Comparison of ENCODE assay signal across 33 mouse cellular contexts in genomic region chr5:143309916-143310315, GRCm38 (mm10). TPM values are rescaled to one million over a fixed set of nuclear protein-coding genes. Genes with fewer than 3 reads are reported as not detected.
"Had no signal": no experiment of that assay in that cellular context is flagged by ENCODE, and none has a peak within 500 bp of the region (broad histone marks: within the 10 kb centered on the region; RNA-seq: fewer than 3 reads in every experiment).

No protein-coding gene starts in this region.

- ATAC-seq: hindbrain, postnatal 0 days; intestine, embryonic 16.5 days had no signal

- DNase-seq: gastrocnemius, adult 2 months; gastrocnemius, postnatal 10 days; gastrocnemius, postnatal 25 days; heart, adult 11 months; heart, adult 2 months; heart, postnatal 14 days; heart, postnatal 36 days; kidney, adult 11 months; kidney, adult 2 months; kidney, adult 9 months; kidney, postnatal 14 days; kidney, postnatal 36 days; layer of hippocampus, adult 9-11 months; layer of hippocampus, postnatal 36 days; left cerebral cortex, postnatal 4 days had no signal

- H3K9me3 ChIP-seq: heart, embryonic 10.5 days; heart, embryonic 12.5 days; hindbrain, embryonic 13.5 days; hindbrain, embryonic 15.5 days; kidney, embryonic 15.5 days; limb, embryonic 13.5 days; limb, embryonic 15.5 days had no signal

- H3K9ac ChIP-seq: heart, embryonic 12.5 days; hindbrain, embryonic 15.5 days; kidney, embryonic 15.5 days; limb, embryonic 15.5 days; liver, embryonic 14.5 days had no signal

- H3K4me2 ChIP-seq: heart, embryonic 12.5 days; hindbrain, embryonic 13.5 days; hindbrain, embryonic 15.5 days; kidney, embryonic 15.5 days; limb, embryonic 13.5 days; limb, embryonic 15.5 days had no signal

- H3K27me3 ChIP-seq: heart, embryonic 12.5 days; hindbrain, embryonic 13.5 days; hindbrain, embryonic 15.5 days; kidney, embryonic 15.5 days; limb, embryonic 13.5 days; limb, embryonic 15.5 days had no signal

- H3K4me3 ChIP-seq: gastrocnemius, adult 2 months; heart, adult 2 months; heart, embryonic 10.5 days; heart, embryonic 12.5 days; hindbrain, embryonic 13.5 days; hindbrain, embryonic 15.5 days; kidney, embryonic 15.5 days; limb, embryonic 13.5 days; limb, embryonic 15.5 days had no signal

- H3K27ac ChIP-seq: gastrocnemius, adult 2 months; heart, embryonic 10.5 days; hindbrain, embryonic 13.5 days; hindbrain, embryonic 15.5 days; hindbrain, postnatal 0 days; kidney, embryonic 15.5 days; kidney, postnatal 0 days; limb, embryonic 13.5 days; limb, embryonic 15.5 days; liver, embryonic 14.5 days had no signal

RNA-seq across cellular contexts. Expression of gene Zfp853, which starts 16.5 kb away (rescaled TPM):
- total RNA-seq: hematopoietic stem cell, adult 5-6 weeks had no signal
- polyA plus RNA-seq: heart, embryonic 10.5 days; heart, embryonic 12.5 days; heart, embryonic 14.5 days; heart, embryonic 16.5 days; hindbrain, embryonic 11.5 days; hindbrain, embryonic 13.5 days; intestine, embryonic 14.5 days; intestine, embryonic 16.5 days; liver, embryonic 16.5 days had no signal

RNA-seq across cellular contexts. Expression of gene Grid2ip, which starts 47.2 kb away (rescaled TPM):
- total RNA-seq: gastrocnemius, adult 2 months; gastrocnemius, postnatal 25 days; heart, adult 2 months; heart, postnatal 36 days; hematopoietic stem cell, adult 5-6 weeks; liver, adult 2 months had no signal
- polyA plus RNA-seq: heart, adult 2 months; liver, embryonic 16.5 days had no signal
